Mouse (Mus musculus) cerebellum, adult 2 months (tissue): ENCODE data around the gene Zfp358.

Experiments used
- CTCF ChIP-seq: fragments of 200-500 bp; IDR thresholded peaks from 2 replicates; pipeline ENCODE4 v1.5.1; 2011; ENCODE audit warnings: low read depth, mild to moderate bottlenecking, control low read depth, low read length, moderate library complexity, borderline replicate concordance; ENCODE audit not compliant: insufficient read depth
- POLR2A ChIP-seq: fragments of 200-500 bp; IDR thresholded peaks from 2 replicates; pipeline ENCODE4 v1.6.1; 2011; ENCODE audit warnings: low read length, control low read depth, borderline replicate concordance; ENCODE audit not compliant: insufficient read depth

DNA sequence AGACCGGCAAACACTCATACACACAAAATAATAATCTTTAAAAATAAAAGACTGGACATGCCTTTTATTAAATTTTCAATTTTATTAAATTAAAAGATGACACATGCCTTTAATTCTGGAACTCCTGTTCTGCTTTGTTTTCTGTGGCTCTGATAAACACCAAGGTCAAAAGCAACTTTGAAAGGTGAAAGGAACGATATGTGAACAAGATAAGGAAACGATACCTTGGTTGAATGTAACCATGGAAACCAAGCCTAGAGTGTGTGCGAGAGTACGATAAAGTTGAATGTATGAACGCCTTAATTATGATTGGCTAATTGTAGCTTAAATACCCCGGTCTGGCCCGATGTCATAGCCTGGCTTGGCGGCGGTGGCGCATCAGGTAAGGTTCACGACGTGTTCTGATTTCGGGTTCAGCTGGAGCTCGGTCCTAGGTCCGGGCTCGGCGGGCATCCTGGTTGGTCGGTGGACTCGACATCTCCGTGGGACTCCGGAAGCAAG is 10.6 kb upstream of the Zfp358 start:
- TF ChIP-seq CTCF (no peak), POLR2A (no peak)
